Mouse (Mus musculus) liver, postnatal 0 days (tissue): ENCODE results near the gene Adgrl1.

Experiments
- CTCF ChIP-seq: sonication (generic); IDR thresholded peaks from 2 replicates; pipeline ENCODE4 v1.5.1; 2016; ENCODE audit warnings: antibody characterized with exemption, low read depth
- EP300 ChIP-seq: IDR thresholded peaks from 2 replicates; pipeline ENCODE4 v1.6.1; 2016; ENCODE audit warnings: antibody characterized with exemption, low read depth, mild to moderate bottlenecking

DNA sequence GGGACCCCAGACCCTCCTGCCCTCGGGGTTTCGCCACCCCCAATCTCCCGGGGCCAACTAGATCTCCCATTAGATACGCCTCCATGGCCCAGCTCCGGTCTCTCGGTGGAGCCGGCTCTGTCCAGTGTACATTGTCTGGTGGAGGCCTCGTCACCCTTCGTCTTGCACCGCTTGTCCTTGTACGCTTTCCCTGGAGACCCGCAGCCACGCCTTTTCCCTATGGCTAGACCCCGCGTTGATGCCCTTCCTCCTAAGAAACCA is 56.0 kb downstream of the Adgrl1 start:
- no peak for TF ChIP-seq CTCF
- no peak for TF ChIP-seq EP300
